Mouse (Mus musculus) olfactory bulb, adult 2 months (tissue): ENCODE measurements at regions not wholly inside any gene's neighbourhood (a gene's known extent, or its start where the extent isn't known, plus 50 kb on each side); places are given as distances from the start of the nearest gene placed in this dataset.

ENCODE experiments used
- CTCF ChIP-seq: fragments of 200-500 bp; IDR thresholded peaks from 2 replicates; pipeline ENCODE4 v1.5.1; 2012; ENCODE audit warnings: low read depth, mild to moderate bottlenecking, low read length, moderate library complexity; ENCODE audit not compliant: insufficient read depth
- POLR2A ChIP-seq: fragments of 200-500 bp; IDR thresholded peaks from 2 replicates; pipeline ENCODE4 v1.6.1; 2012; ENCODE audit warnings: mild to moderate bottlenecking, low read depth, low read length, moderate library complexity; ENCODE audit not compliant: insufficient read depth

GRCm38 (mm10) chr17:9068859-9069602, 80.9 kb downstream of the 1700010I14Rik start:
- TF ChIP-seq CTCF (no peak), POLR2A (no peak)
